Mouse (Mus musculus): ENCODE data around the gene Ism1. TPM values are rescaled to one million over a fixed set of nuclear protein-coding genes. Genes with fewer than 3 reads are reported as not detected.

The Ism1 gene
- polyA plus RNA-seq (2012; rRNA removed) = 0.36 and 0.42 TPM in 2 replicates

GRCm38 (mm10) chr2:139677809-139678274 is at the start of gene Ism1:
TSS of gene Ism1 (plus strand) at chr2:139678178.
- DNase-seq = peak; percentile 2
- WGBS = under 1% methylated on average over 36 of the region's 39 CpGs
- Histone ChIP-seq H3K27ac (ENCODE audit: control insufficient read depth, insufficient read depth, low read length) (no peak within 1 kb of the TSS), H3K4me1 (replicated peaks; ENCODE audit: control insufficient read depth, insufficient read depth, low read length) (peaks cover 8% of the 10 kb centered on the region; the same call in 1 of the 2 replicates), H3K36me3 (ENCODE audit: control insufficient read depth, insufficient read depth, low read length) (no peaks in the 10 kb centered on the region), H3K27me3 (ENCODE audit: control insufficient read depth, insufficient read depth, low read length) (peaks cover 21% of the 10 kb centered on the region; the same call in 1 of the 2 replicates), H3K4me3 (ENCODE audit: control insufficient read depth, insufficient read depth, low read length) (peak within 1 kb of the TSS; percentile 37)
- no peak for TF ChIP-seq POLR2A (IDR thresholded peaks at IDR 0.05; ENCODE audit: control insufficient read depth, extremely low read depth, insufficient read depth, low read length, poor library complexity)
- no peak for TF ChIP-seq CTCF (IDR thresholded peaks at IDR 0.05; ENCODE audit: borderline replicate concordance, control insufficient read depth, extremely low read depth, insufficient read depth, low read length, poor library complexity)

- Histone ChIP-seq H3K4me3 (ENCODE audit: control insufficient read depth, insufficient read depth, low read length) (no peak overlapping the region), H3K27me3 (ENCODE audit: control insufficient read depth, insufficient read depth, low read length) (no peaks in the 10 kb centered on the region), H3K36me3 (ENCODE audit: control insufficient read depth, insufficient read depth, low read length) (no peaks in the 10 kb centered on the region), H3K27ac (ENCODE audit: control insufficient read depth, insufficient read depth, low read length) (no peak overlapping the region), H3K4me1 (replicated peaks; ENCODE audit: control insufficient read depth, insufficient read depth, low read length) (no peaks in the 10 kb centered on the region)
- WGBS = 23% methylated on average over 4 of the region's 4 CpGs
- no peak for DNase-seq
- no peak for TF ChIP-seq POLR2A (IDR thresholded peaks at IDR 0.05; ENCODE audit: control insufficient read depth, extremely low read depth, insufficient read depth, low read length, poor library complexity)
- TF ChIP-seq CTCF (IDR thresholded peaks at IDR 0.05; ENCODE audit: borderline replicate concordance, control insufficient read depth, extremely low read depth, insufficient read depth, low read length, poor library complexity) = no peak
These were observed 49.2 kb upstream of the Ism1 start for GRCm38 (mm10) chr2:139628731-139629130.

- H3K4me3 ChIP-seq (ENCODE audit: control insufficient read depth, insufficient read depth, low read length) = no peak overlapping the region
- H3K4me1 ChIP-seq (replicated peaks; ENCODE audit: control insufficient read depth, insufficient read depth, low read length) = no peaks in the 10 kb centered on the region
- 95% methylated on average over 3 of the region's 3 CpGs for WGBS
- no peak for DNase-seq
- H3K36me3 ChIP-seq (ENCODE audit: control insufficient read depth, insufficient read depth, low read length) = no peaks in the 10 kb centered on the region
- no peak overlapping the region for H3K27ac ChIP-seq (ENCODE audit: control insufficient read depth, insufficient read depth, low read length)
- H3K27me3 ChIP-seq (ENCODE audit: control insufficient read depth, insufficient read depth, low read length) = no peaks in the 10 kb centered on the region
- TF ChIP-seq CTCF (IDR thresholded peaks at IDR 0.05; ENCODE audit: borderline replicate concordance, control insufficient read depth, extremely low read depth, insufficient read depth, low read length, poor library complexity) (no peak), POLR2A (IDR thresholded peaks at IDR 0.05; ENCODE audit: control insufficient read depth, extremely low read depth, insufficient read depth, low read length, poor library complexity) (no peak)
These were observed 48.3 kb upstream of the Ism1 start for GRCm38 (mm10) chr2:139629653-139630052.

- Histone ChIP-seq H3K27me3 (ENCODE audit: control insufficient read depth, insufficient read depth, low read length) (no peaks in the 10 kb centered on the region), H3K4me1 (replicated peaks; ENCODE audit: control insufficient read depth, insufficient read depth, low read length) (no peaks in the 10 kb centered on the region), H3K4me3 (ENCODE audit: control insufficient read depth, insufficient read depth, low read length) (no peak overlapping the region), H3K36me3 (ENCODE audit: control insufficient read depth, insufficient read depth, low read length) (no peaks in the 10 kb centered on the region), H3K27ac (ENCODE audit: control insufficient read depth, insufficient read depth, low read length) (no peak overlapping the region)
- no peak for DNase-seq
- WGBS = 90% methylated on average over 4 of the region's 4 CpGs
- TF ChIP-seq CTCF (IDR thresholded peaks at IDR 0.05; ENCODE audit: borderline replicate concordance, control insufficient read depth, extremely low read depth, insufficient read depth, low read length, poor library complexity) = no peak
- no peak for TF ChIP-seq POLR2A (IDR thresholded peaks at IDR 0.05; ENCODE audit: control insufficient read depth, extremely low read depth, insufficient read depth, low read length, poor library complexity)
These were observed 43.5 kb upstream of the Ism1 start for GRCm38 (mm10) chr2:139634506-139634905.

GRCm38 (mm10) chr2:139637861-139638260 is 40.1 kb upstream of the Ism1 start:
- whole genome bisulfite sequencing = 58% methylated on average over 2 of the region's 2 CpGs

GRCm38 (mm10) chr2:139641757-139642385 is 36.1 kb upstream of the Ism1 start:
- no peak overlapping the region for H3K27ac ChIP-seq (ENCODE audit: control insufficient read depth, insufficient read depth, low read length)
- H3K4me1 ChIP-seq (replicated peaks; ENCODE audit: control insufficient read depth, insufficient read depth, low read length) = no peaks in the 10 kb centered on the region
- H3K4me3 ChIP-seq (ENCODE audit: control insufficient read depth, insufficient read depth, low read length) = no peak overlapping the region
- no peak for DNase-seq
- H3K36me3 ChIP-seq (ENCODE audit: control insufficient read depth, insufficient read depth, low read length) = no peaks in the 10 kb centered on the region
- no peaks in the 10 kb centered on the region for H3K27me3 ChIP-seq (ENCODE audit: control insufficient read depth, insufficient read depth, low read length)
- no peak for TF ChIP-seq POLR2A (IDR thresholded peaks at IDR 0.05; ENCODE audit: control insufficient read depth, extremely low read depth, insufficient read depth, low read length, poor library complexity)
- no peak for TF ChIP-seq CTCF (IDR thresholded peaks at IDR 0.05; ENCODE audit: borderline replicate concordance, control insufficient read depth, extremely low read depth, insufficient read depth, low read length, poor library complexity)
- 82% methylated on average over 7 of the region's 7 CpGs for WGBS

More at GRCm38 (mm10) chr2:139637861-139638260, 40.1 kb upstream of the Ism1 start:
- no peak for DNase-seq
- Histone ChIP-seq H3K4me3 (ENCODE audit: control insufficient read depth, insufficient read depth, low read length) (no peak overlapping the region), H3K4me1 (replicated peaks; ENCODE audit: control insufficient read depth, insufficient read depth, low read length) (no peaks in the 10 kb centered on the region), H3K36me3 (ENCODE audit: control insufficient read depth, insufficient read depth, low read length) (no peaks in the 10 kb centered on the region), H3K27me3 (ENCODE audit: control insufficient read depth, insufficient read depth, low read length) (no peaks in the 10 kb centered on the region), H3K27ac (ENCODE audit: control insufficient read depth, insufficient read depth, low read length) (no peak overlapping the region)
- TF ChIP-seq POLR2A (IDR thresholded peaks at IDR 0.05; ENCODE audit: control insufficient read depth, extremely low read depth, insufficient read depth, low read length, poor library complexity) (no peak), CTCF (IDR thresholded peaks at IDR 0.05; ENCODE audit: borderline replicate concordance, control insufficient read depth, extremely low read depth, insufficient read depth, low read length, poor library complexity) (no peak)
